Mouse (Mus musculus) adrenal gland, adult 8-10 months (tissue): ENCODE results near the gene Polr3gl. TPM values are rescaled to one million over a fixed set of nuclear protein-coding genes. Genes with fewer than 3 reads are reported as not detected.

Experiments
- total RNA-seq, 4 experiments: library from RNA; stranded (reverse); gene quantifications; 2 replicates each; pipeline ENCODE4 v1.2.4; 2022

The Polr3gl gene
- total RNA-seq, 4 experiments from 2014 or later, result 35.7 to 54.5 (median 40.0) TPM

Other genes with a start within 250 kb of the Polr3gl start
- not detected for gene BC107364, start 141.9 kb downstream of the Polr3gl start, total RNA-seq
- under 1 TPM in 1 of 4 experiments, not detected in 3; 0.27 TPM for gene Hfe2, start 69.0 kb downstream of the Polr3gl start, total RNA-seq
- gene Txnip, start 36.2 kb downstream of the Polr3gl start, total RNA-seq, result 100 to 1,000 TPM; 374 to 825 (median 652) TPM
- gene Gm16253, start 17.2 kb downstream of the Polr3gl start, total RNA-seq, result not detected
- 1 to 10 TPM; 1.1 to 2.3 (median 1.7) TPM for gene Ankrd34a, start 2.5 kb upstream of the Polr3gl start, total RNA-seq
- gene Lix1l, start 7.0 kb upstream of the Polr3gl start, total RNA-seq, result 10 to 100 TPM; 47.8 to 57.8 (median 54.5) TPM
- gene Rbm8a, start 35.8 kb upstream of the Polr3gl start, total RNA-seq, result 100 to 1,000 TPM in 1 of 4 experiments, 10 to 100 TPM in 3; 54.6 to 101 (median 71.7) TPM
- 10 to 100 TPM; 51.1 to 60.0 (median 56.2) TPM for gene Pex11b, start 41.2 kb upstream of the Polr3gl start, total RNA-seq
- gene Gm42957, start 41.3 kb upstream of the Polr3gl start, total RNA-seq, result under 1 TPM; 0.32 to 0.80 (median 0.40) TPM
- 1 to 10 TPM; 1.5 to 2.4 (median 1.8) TPM for gene Itga10, start 51.4 kb upstream of the Polr3gl start, total RNA-seq
- 1 to 10 TPM; 3.1 to 9.9 (median 5.0) TPM for gene Ankrd35, start 76.0 kb upstream of the Polr3gl start, total RNA-seq
- gene Pias3, start 102.2 kb upstream of the Polr3gl start, total RNA-seq, result 10 to 100 TPM; 27.3 to 38.0 (median 32.6) TPM
- gene Nudt17, start 114.4 kb upstream of the Polr3gl start, total RNA-seq, result 1 to 10 TPM; 1.1 to 2.6 (median 1.6) TPM
- 10 to 100 TPM; 30.0 to 33.4 (median 31.1) TPM for gene Polr3c, start 133.4 kb upstream of the Polr3gl start, total RNA-seq
- gene Rnf115, start 133.5 kb upstream of the Polr3gl start, total RNA-seq, result 10 to 100 TPM; 34.0 to 45.9 (median 39.5) TPM
- gene Pdzk1, start 235.1 kb upstream of the Polr3gl start, total RNA-seq, result under 1 TPM in 1 of 4 experiments, not detected in 3; 0.22 TPM
- gene Cd160, start 235.2 kb upstream of the Polr3gl start, total RNA-seq, result under 1 TPM in 2 of 4 experiments, not detected in 2; 0.23 to 0.27 TPM